Comparison of ENCODE assay signal across 9 mouse cellular contexts in the genomic region with DNA sequence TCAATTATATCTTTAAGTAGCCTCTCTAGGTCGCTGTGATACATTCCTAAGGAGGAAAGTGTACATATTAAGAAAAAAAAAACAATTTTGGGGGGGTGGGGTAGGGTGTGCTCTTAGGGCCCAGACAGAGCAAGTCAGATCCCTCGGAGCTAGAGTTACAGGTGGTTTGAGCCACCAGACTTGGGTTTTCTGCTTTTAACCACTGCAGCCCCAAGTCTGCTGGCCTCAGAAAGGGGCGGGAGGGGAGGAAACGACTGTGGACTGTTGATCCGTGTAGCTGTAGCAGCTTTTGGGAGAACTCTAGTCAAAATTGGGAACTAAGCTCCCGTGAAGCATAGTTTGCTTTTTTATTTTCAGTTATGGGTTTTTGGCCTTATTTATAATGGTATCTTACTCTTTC. TPM values are rescaled to one million over a fixed set of nuclear protein-coding genes. Genes with fewer than 3 reads are reported as not detected.
DNase-seq lines count a peak whose midpoint lies in the region; ATAC-seq and TF ChIP-seq lines count a peak whose summit lies in the region.
"Had no signal": no experiment of that assay in that cellular context is flagged by ENCODE, and none has a peak within 500 bp of the region (broad histone marks: within the 10 kb centered on the region; RNA-seq: fewer than 3 reads in every experiment).

No protein-coding gene starts in this region.

- H3K27me3 ChIP-seq in heart, embryonic 12.5 days (replicated peaks): no peaks in the 10 kb centered on the region
- H3K27me3 ChIP-seq in hindbrain, postnatal 0 days (ENCODE audit: insufficient read depth, low read length): no peaks in the 10 kb centered on the region
- H3K27me3 ChIP-seq in midbrain, embryonic 15.5 days (replicated peaks): no peaks in the 10 kb centered on the region

- no peak overlapping the region for H3K27ac ChIP-seq in heart, embryonic 12.5 days (ENCODE audit: poor library complexity, severe bottlenecking)
- no peak overlapping the region for H3K27ac ChIP-seq in hindbrain, postnatal 0 days
- H3K27ac ChIP-seq in midbrain, embryonic 15.5 days: no peak overlapping the region

- no peak for TF ChIP-seq CTCF in hindbrain, postnatal 0 days (IDR thresholded peaks at IDR 0.05; ENCODE audit: low read depth)

- no peaks in the 10 kb centered on the region for H3K9me3 ChIP-seq in heart, embryonic 12.5 days (replicated peaks)
- no peaks in the 10 kb centered on the region for H3K9me3 ChIP-seq in hindbrain, postnatal 0 days (ENCODE audit: low read length)
- H3K9me3 ChIP-seq in midbrain, embryonic 15.5 days: no peaks in the 10 kb centered on the region

- H3K4me3 ChIP-seq in heart, embryonic 12.5 days: peak overlapping the region; percentile 90
- H3K4me3 ChIP-seq in hindbrain, postnatal 0 days (ENCODE audit: low read length): peak overlapping the region; percentile 67
- peak overlapping the region; percentile 79; the same call in 1 of the 2 replicates for H3K4me3 ChIP-seq in midbrain, embryonic 15.5 days

- intact Hi-C loops in heart, postnatal 25 days (cut with DNase I): no loop called here

- peaks cover 10% of the 10 kb centered on the region for H3K4me1 ChIP-seq in heart, embryonic 12.5 days (replicated peaks)
- H3K4me1 ChIP-seq in hindbrain, postnatal 0 days (ENCODE audit: insufficient read depth, low read length): peaks cover 4% of the 10 kb centered on the region; the same call in 1 of the 2 replicates
- H3K4me1 ChIP-seq in midbrain, embryonic 15.5 days: peaks cover 18% of the 10 kb centered on the region

- H3K36me3 ChIP-seq in heart, embryonic 12.5 days: peaks cover 24% of the 10 kb centered on the region
- H3K36me3 ChIP-seq in hindbrain, postnatal 0 days (ENCODE audit: insufficient read depth, low read length): no peaks in the 10 kb centered on the region
- H3K36me3 ChIP-seq in midbrain, embryonic 15.5 days (replicated peaks): 0 out of 2 replicates have a peak, but pooled peaks cover 3% of the 10 kb centered on the region

- 52% methylated on average over 6 of the region's 6 CpGs for WGBS in heart, embryonic 12.5 days
- WGBS in hindbrain, postnatal 0 days: 56% methylated on average over 6 of the region's 6 CpGs
- 54% methylated on average over 6 of the region's 6 CpGs for WGBS in midbrain, embryonic 15.5 days

- DNase-seq in heart, postnatal 25 days (ENCODE audit: low spot score): no peak
- DNase-seq in hindbrain, postnatal 0 days (ENCODE audit: low spot score): no peak
- DNase-seq in left cerebral cortex, adult 18-20 months (ENCODE audit: low spot score in 2 of 2): no peak
- no peak for DNase-seq in layer of hippocampus, adult 18-20 months (ENCODE audit: low spot score in 2 of 2)
- DNase-seq: right cerebral cortex, adult 18-20 months had no signal

- H3K9ac ChIP-seq in heart, embryonic 12.5 days: peak overlapping the region; percentile 56; the same call in 1 of the 2 replicates
- H3K9ac ChIP-seq in hindbrain, postnatal 0 days (replicated peaks; ENCODE audit: low read length): peak overlapping the region; percentile 84; the same call in 1 of the 2 replicates
- H3K9ac ChIP-seq in midbrain, embryonic 15.5 days: no peak overlapping the region

- H3K4me2 ChIP-seq in heart, embryonic 12.5 days: peak overlapping the region; percentile 68
- H3K4me2 ChIP-seq in hindbrain, postnatal 0 days (ENCODE audit: low read depth, low read length): peak overlapping the region; percentile 60
- H3K4me2 ChIP-seq in midbrain, embryonic 15.5 days: peak overlapping the region; percentile 55

- no peak for ATAC-seq in heart, embryonic 12.5 days (ENCODE audit: insufficient number of reproducible peaks, low FRiP score)
- ATAC-seq in common myeloid progenitor, adult 5-6 weeks (replicated peaks; ENCODE audit: low read depth, poor library complexity, severe bottlenecking): 0 out of 2 replicates have a peak, but pooled peaks have one; percentile 36
- ATAC-seq in hindbrain, postnatal 0 days: no peak
- no peak for ATAC-seq in midbrain, embryonic 15.5 days (replicated peaks)
- ATAC-seq in cerebellum, adult (ENCODE audit: insufficient number of reproducible peaks, low FRiP score, low TSS enrichment): no peak

RNA-seq across cellular contexts. Expression of gene Rhot1, which starts 1.5 kb away (rescaled TPM):
- polyA plus RNA-seq in heart, embryonic 12.5 days (2016; fragmentation: Nextera tagmentation; extraction: Ambion mirVana): 64.3 and 68.0 TPM in 2 replicates
- total RNA-seq in heart, postnatal 25 days (2021): 10 to 100 TPM; 62.4 to 68.1 TPM
- total RNA-seq in common myeloid progenitor, adult 5-6 weeks (2017): 57.0 and 82.5 TPM in 2 replicates
- total RNA-seq in hindbrain, postnatal 0 days (2014; rRNA removed): 50.0 and 62.1 TPM in 2 replicates
- 57.4 and 59.1 TPM in 2 replicates for polyA plus RNA-seq in hindbrain, postnatal 0 days (2015; fragmentation: Nextera tagmentation; extraction: Ambion mirVana)
- 72.7 and 74.7 TPM in 2 replicates for polyA plus RNA-seq in midbrain, embryonic 15.5 days (2015; fragmentation: Nextera tagmentation; extraction: Ambion mirVana)
- 10 to 100 TPM; 72.1 to 73.3 TPM for total RNA-seq in left cerebral cortex, adult 18-20 months (2021)
- total RNA-seq in layer of hippocampus, adult 18-20 months (2021): 10 to 100 TPM; 62.8 to 65.6 TPM

RNA-seq across cellular contexts. Expression of gene Rnf135, which starts 26.7 kb away (rescaled TPM):
- polyA plus RNA-seq in heart, embryonic 12.5 days (2016; fragmentation: Nextera tagmentation; extraction: Ambion mirVana): 9.4 and 10.5 TPM in 2 replicates
- 1 to 10 TPM; 5.8 to 6.0 TPM for total RNA-seq in heart, postnatal 25 days (2021)
- 5.6 and 8.1 TPM in 2 replicates for total RNA-seq in common myeloid progenitor, adult 5-6 weeks (2017)
- 2.3 and 5.0 TPM in 2 replicates for total RNA-seq in hindbrain, postnatal 0 days (2014; rRNA removed)
- 4.7 and 4.8 TPM in 2 replicates for polyA plus RNA-seq in hindbrain, postnatal 0 days (2015; fragmentation: Nextera tagmentation; extraction: Ambion mirVana)
- 3.3 and 3.9 TPM in 2 replicates for polyA plus RNA-seq in midbrain, embryonic 15.5 days (2015; fragmentation: Nextera tagmentation; extraction: Ambion mirVana)
- 1 to 10 TPM; 3.9 to 4.1 TPM for total RNA-seq in left cerebral cortex, adult 18-20 months (2021)
- total RNA-seq in layer of hippocampus, adult 18-20 months (2021): 1 to 10 TPM; 3.9 to 4.7 TPM

RNA-seq across cellular contexts. Expression of gene Adap2, which starts 56.4 kb away (rescaled TPM):
- polyA plus RNA-seq in heart, embryonic 12.5 days (2016; fragmentation: Nextera tagmentation; extraction: Ambion mirVana): 0.51 and 0.92 TPM in 2 replicates
- 10 to 100 TPM; 10.3 to 15.1 TPM for total RNA-seq in heart, postnatal 25 days (2021)
- total RNA-seq in common myeloid progenitor, adult 5-6 weeks (2017): not detected in 2 replicates
- total RNA-seq in hindbrain, postnatal 0 days (2014; rRNA removed): 4.1 and 4.9 TPM in 2 replicates
- 3.7 and 4.9 TPM in 2 replicates for polyA plus RNA-seq in hindbrain, postnatal 0 days (2015; fragmentation: Nextera tagmentation; extraction: Ambion mirVana)
- polyA plus RNA-seq in midbrain, embryonic 15.5 days (2015; fragmentation: Nextera tagmentation; extraction: Ambion mirVana): 4.2 and 4.3 TPM in 2 replicates
- 1 to 10 TPM; 4.7 to 7.2 TPM for total RNA-seq in left cerebral cortex, adult 18-20 months (2021)
- total RNA-seq in layer of hippocampus, adult 18-20 months (2021): 1 to 10 TPM; 6.5 to 8.4 TPM
